Comparison of ENCODE assay signal across 23 mouse cellular contexts in the genomic region with DNA sequence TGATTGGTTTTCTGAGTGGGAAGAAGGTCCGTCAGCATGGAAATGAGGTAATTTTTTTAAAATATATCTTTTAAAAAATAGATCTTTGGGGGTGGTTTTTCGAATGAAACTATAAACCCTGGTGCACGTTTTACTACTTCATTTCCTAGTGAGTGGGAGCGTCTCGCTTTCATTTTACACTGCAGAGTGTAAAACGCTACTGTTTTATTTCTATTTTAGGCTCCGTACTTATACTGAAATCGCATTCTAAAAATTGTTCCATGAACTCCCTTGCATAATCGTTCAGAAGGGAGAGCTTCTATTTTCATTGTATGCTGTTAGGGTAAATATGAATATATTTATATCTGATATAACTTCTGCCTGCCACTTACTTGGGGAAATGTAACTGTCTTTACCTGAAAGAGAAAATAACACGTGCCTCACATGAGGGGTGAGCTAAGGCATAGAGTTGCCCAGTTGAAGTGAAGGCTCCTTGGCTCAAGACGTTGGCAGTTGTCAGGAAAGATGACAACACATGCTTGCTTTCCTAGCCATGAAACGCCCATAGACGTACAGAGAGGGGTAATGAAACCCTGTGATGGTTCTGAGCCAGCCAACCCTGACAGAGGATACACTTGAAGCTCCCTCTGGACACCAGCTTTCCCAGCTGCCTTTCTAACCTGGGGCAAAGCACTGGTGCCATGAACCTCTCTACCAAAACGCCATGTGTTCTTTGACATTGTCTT. TPM values are rescaled to one million over a fixed set of nuclear protein-coding genes. Genes with fewer than 3 reads are reported as not detected.
DNase-seq lines count a peak whose midpoint lies in the region; ATAC-seq and TF ChIP-seq lines count a peak whose summit lies in the region.
"Had no signal": no experiment of that assay in that cellular context is flagged by ENCODE, and none has a peak within 500 bp of the region (broad histone marks: within the 10 kb centered on the region; RNA-seq: fewer than 3 reads in every experiment).

No protein-coding gene starts in this region.

- peak; percentile 66 for ATAC-seq in CD4-positive, CD25-positive, alpha-beta regulatory T cell, adult 4 months
- peak; percentile 43 for ATAC-seq in activated CD4-positive, CD25-positive, alpha-beta regulatory T cell, adult 4 months
- peak; percentile 20; the same call in 1 of the 2 replicates for ATAC-seq in megakaryocyte, adult 5-6 weeks (ENCODE audit: poor library complexity, severe bottlenecking)
- ATAC-seq in midbrain, embryonic 14.5 days (ENCODE audit: low FRiP score, low TSS enrichment): no peak
- ATAC-seq: forebrain, embryonic 13.5 days; hindbrain, postnatal 0 days; intestine, embryonic 15.5 days had no signal

- H3K36me3 ChIP-seq in midbrain, embryonic 14.5 days (ENCODE audit: control insufficient read depth, insufficient read depth, low read length): no peaks in the 10 kb centered on the region
- H3K36me3 ChIP-seq: embryonic facial prominence, embryonic 13.5 days; G1E; heart, embryonic 10.5 days; heart, embryonic 15.5 days; intestine, embryonic 15.5 days had no signal

- no peaks in the 10 kb centered on the region for H3K27me3 ChIP-seq in midbrain, embryonic 14.5 days (ENCODE audit: control insufficient read depth, insufficient read depth, low read length)
- H3K27me3 ChIP-seq: embryonic facial prominence, embryonic 13.5 days; forebrain, embryonic 13.5 days; heart, embryonic 15.5 days; intestine, embryonic 15.5 days had no signal

- peak overlapping the region; percentile 48; the same call in 1 of the 2 replicates for H3K27ac ChIP-seq in gastrocnemius, adult 2 months
- H3K27ac ChIP-seq in midbrain, embryonic 14.5 days (replicated peaks; ENCODE audit: low read depth, low read length): no peak overlapping the region
- H3K27ac ChIP-seq: embryonic facial prominence, embryonic 13.5 days; forebrain, embryonic 13.5 days; heart, embryonic 10.5 days; heart, embryonic 15.5 days; hindbrain, postnatal 0 days; intestine, embryonic 15.5 days had no signal

- no peak overlapping the region for H3K9ac ChIP-seq in midbrain, embryonic 14.5 days (replicated peaks; ENCODE audit: low read length)
- H3K9ac ChIP-seq: embryonic facial prominence, embryonic 13.5 days; forebrain, embryonic 13.5 days; heart, embryonic 15.5 days; intestine, embryonic 15.5 days had no signal

- no peak overlapping the region for H3K4me2 ChIP-seq in midbrain, embryonic 14.5 days (ENCODE audit: low read length)
- H3K4me2 ChIP-seq: embryonic facial prominence, embryonic 13.5 days; forebrain, embryonic 13.5 days; heart, embryonic 15.5 days; intestine, embryonic 15.5 days had no signal

- WGBS in midbrain, embryonic 14.5 days: 90% methylated on average over 14 of the region's 14 CpGs

- H3K9me3 ChIP-seq in midbrain, embryonic 14.5 days (ENCODE audit: control insufficient read depth, low read length): no peaks in the 10 kb centered on the region
- H3K9me3 ChIP-seq: embryonic facial prominence, embryonic 13.5 days; forebrain, embryonic 13.5 days; G1E; heart, embryonic 10.5 days; heart, embryonic 15.5 days; intestine, embryonic 15.5 days had no signal

- intact Hi-C loops in gastrocnemius, adult 2 months (cut with DNase I): no loop called here

- no peak for TF ChIP-seq CTCF in gastrocnemius, adult 2 months (IDR thresholded peaks at IDR 0.05)

- H3K4me3 ChIP-seq in gastrocnemius, adult 2 months: no peak overlapping the region; the same call in 1 of the 2 replicates
- H3K4me3 ChIP-seq in midbrain, embryonic 14.5 days (replicated peaks; ENCODE audit: low read depth, low read length): no peak overlapping the region
- H3K4me3 ChIP-seq: embryonic facial prominence, embryonic 13.5 days; forebrain, embryonic 13.5 days; heart, embryonic 10.5 days; heart, embryonic 15.5 days; intestine, embryonic 15.5 days had no signal

- H3K4me1 ChIP-seq in midbrain, embryonic 14.5 days (ENCODE audit: control insufficient read depth, insufficient read depth, low read length): no peaks in the 10 kb centered on the region
- H3K4me1 ChIP-seq: embryonic facial prominence, embryonic 13.5 days; forebrain, embryonic 13.5 days; heart, embryonic 10.5 days; heart, embryonic 15.5 days; intestine, embryonic 15.5 days had no signal

- no peak for DNase-seq in gastrocnemius, adult 2 months
- DNase-seq in gastrocnemius, postnatal 10 days: no peak
- no peak for DNase-seq in midbrain, embryonic 14.5 days
- no peak for DNase-seq in right cerebral cortex, adult 2 months (ENCODE audit: low spot score in 2 of 2)
- DNase-seq: adrenal gland, postnatal 10 days; cerebellum, adult 18-20 months; cerebellum, adult 9-11 months; cerebellum, postnatal 36 days; gastrocnemius, postnatal 25 days; heart, adult 18-20 months; kidney, adult 18-20 months had no signal

RNA-seq across cellular contexts. Expression of gene Gja10, which starts 57.6 kb away (rescaled TPM):
- not detected for total RNA-seq in gastrocnemius, adult 2 months (2021)
- total RNA-seq in gastrocnemius, postnatal 10 days (2021): not detected
- polyA plus RNA-seq in CD4-positive, CD25-positive, alpha-beta regulatory T cell, adult 4 months (2017; shearing (Covaris generic)): under 1 TPM in 1 of 2 experiments, not detected in 1; 0.33 TPM
- not detected for polyA plus RNA-seq in activated CD4-positive, CD25-positive, alpha-beta regulatory T cell, adult 4 months (2017; shearing (Covaris generic))
- total RNA-seq in megakaryocyte, adult 5-6 weeks (2015): not detected in 2 replicates
- not detected in 2 replicates for total RNA-seq in megakaryocyte, adult 5-6 weeks (2017)
- polyA plus RNA-seq in midbrain, embryonic 14.5 days (2014; fragmentation: Nextera tagmentation; extraction: Ambion mirVana): 0.14 TPM in 1 of 2 replicates, not detected in the other
- total RNA-seq: G1E; gastrocnemius, postnatal 25 days; heart, adult 18-20 months; heart, postnatal 25 days; hindbrain, postnatal 0 days had no signal
- polyA plus RNA-seq: embryonic facial prominence, embryonic 13.5 days; forebrain, embryonic 13.5 days; G1E; heart, embryonic 15.5 days; hindbrain, embryonic 11.5 days; intestine, embryonic 15.5 days had no signal
